In the genomic region with DNA sequence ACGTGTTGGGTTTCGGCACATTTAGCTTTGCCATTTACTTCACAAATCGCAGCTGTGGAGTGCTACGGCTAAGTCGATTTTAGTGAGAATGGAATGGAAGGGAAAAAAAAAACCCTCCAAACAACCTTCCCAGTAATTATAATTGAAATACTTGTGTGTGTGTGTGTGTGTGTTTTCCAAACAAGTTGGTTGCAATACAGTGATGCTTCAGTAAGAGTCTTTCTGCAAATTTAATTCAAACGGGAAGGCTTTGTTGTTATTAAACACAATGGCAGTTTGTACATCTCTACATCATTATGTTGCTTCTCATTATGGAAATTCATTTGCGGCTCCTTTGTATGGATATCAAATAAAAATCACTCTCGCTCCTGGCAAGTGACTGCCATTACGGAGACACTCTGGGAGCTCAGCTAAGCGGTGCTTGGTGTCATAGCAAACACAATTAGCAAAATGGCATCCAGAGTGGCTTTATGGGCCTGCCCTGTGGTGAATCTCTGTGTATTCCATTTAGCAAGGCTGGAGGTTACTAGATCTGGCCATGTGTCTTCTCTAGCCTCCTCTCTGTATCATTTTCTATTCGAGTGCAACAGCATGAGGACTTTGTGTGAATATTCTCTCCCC, we compare ENCODE assay signal across 28 mouse cellular contexts.
DNase-seq lines count a peak whose midpoint lies in the region; ATAC-seq lines count a peak whose summit lies in the region.
"Had no signal": no experiment of that assay in that cellular context is flagged by ENCODE, and none has a peak within 500 bp of the region (broad histone marks: within the 10 kb centered on the region; RNA-seq: fewer than 3 reads in every experiment).

No protein-coding gene starts in this region.

- intact Hi-C loops in left cerebral cortex, postnatal 10 days (cut with DNase I), result no loop called here

- peak; percentile 31 for DNase-seq in heart, adult 11 months
- DNase-seq in heart, postnatal 4 days, result no peak
- peak; percentile 51 for DNase-seq in forebrain, embryonic 14.5 days (ENCODE audit: low spot score)
- no peak for DNase-seq in left cerebral cortex, postnatal 10 days (ENCODE audit: extremely low spot score in 1 of 2, low spot score in 2 of 2)
- DNase-seq in natural killer cell, adult 2 months (ENCODE audit: low spot score in 2 of 2), result no peak
- DNase-seq: adrenal gland, postnatal 10 days; cerebellum, adult 11 months; cerebellum, adult 9-10 months; cerebellum, postnatal 36 days; gastrocnemius, postnatal 10 days; kidney, adult 18-20 months; kidney, postnatal 25 days; left cerebral cortex, postnatal 4 days; liver, embryonic 13.5 days; lung, adult 18-20 months; lung, postnatal 4 days; right cerebral cortex, postnatal 14 days; thymus, postnatal 4 days had no signal

- H3K4me3 ChIP-seq in midbrain, embryonic 15.5 days, result no peak overlapping the region
- no peak overlapping the region for H3K4me3 ChIP-seq in midbrain, embryonic 16.5 days (ENCODE audit: low read depth, low read length)
- no peak overlapping the region for H3K4me3 ChIP-seq in forebrain, embryonic 14.5 days (ENCODE audit: low read depth, low read length)
- H3K4me3 ChIP-seq in hindbrain, embryonic 16.5 days (ENCODE audit: low read length), result no peak overlapping the region
- H3K4me3 ChIP-seq: heart, embryonic 10.5 days; heart, embryonic 15.5 days; kidney, embryonic 15.5 days; liver, embryonic 13.5 days; megakaryocyte, embryonic 14.5 days had no signal

- 67% methylated on average over 11 of the region's 11 CpGs for WGBS in midbrain, embryonic 15.5 days
- WGBS in midbrain, embryonic 16.5 days, result 64% methylated on average over 11 of the region's 11 CpGs
- 65% methylated on average over 11 of the region's 11 CpGs for WGBS in forebrain, embryonic 14.5 days
- 55% methylated on average over 11 of the region's 11 CpGs for WGBS in hindbrain, embryonic 16.5 days

- H3K4me1 ChIP-seq in midbrain, embryonic 15.5 days, result 0 out of 2 replicates have a peak, but pooled peaks cover 2% of the 10 kb centered on the region
- 0 out of 2 replicates have a peak, but pooled peaks cover 3% of the 10 kb centered on the region for H3K4me1 ChIP-seq in midbrain, embryonic 16.5 days (ENCODE audit: control insufficient read depth, insufficient read depth, low read length)
- no peaks in the 10 kb centered on the region; the same call in 1 of the 2 replicates for H3K4me1 ChIP-seq in forebrain, embryonic 14.5 days (ENCODE audit: control insufficient read depth, insufficient read depth, low read length)
- no peaks in the 10 kb centered on the region for H3K4me1 ChIP-seq in hindbrain, embryonic 16.5 days (ENCODE audit: control insufficient read depth, insufficient read depth, low read depth, low read length)
- H3K4me1 ChIP-seq: heart, embryonic 10.5 days; heart, embryonic 15.5 days; kidney, embryonic 15.5 days; liver, embryonic 13.5 days had no signal

- H3K36me3 ChIP-seq in midbrain, embryonic 15.5 days (replicated peaks), result no peaks in the 10 kb centered on the region
- no peaks in the 10 kb centered on the region for H3K36me3 ChIP-seq in midbrain, embryonic 16.5 days (ENCODE audit: control insufficient read depth, insufficient read depth, low read length)
- no peaks in the 10 kb centered on the region for H3K36me3 ChIP-seq in forebrain, embryonic 14.5 days (ENCODE audit: control insufficient read depth, insufficient read depth, low read length)
- no peaks in the 10 kb centered on the region for H3K36me3 ChIP-seq in hindbrain, embryonic 16.5 days (ENCODE audit: control insufficient read depth, insufficient read depth, low read length)
- H3K36me3 ChIP-seq: heart, embryonic 10.5 days; heart, embryonic 15.5 days; kidney, embryonic 15.5 days; liver, embryonic 13.5 days had no signal

- H3K4me2 ChIP-seq in midbrain, embryonic 15.5 days, result no peak overlapping the region
- H3K4me2 ChIP-seq in midbrain, embryonic 16.5 days (ENCODE audit: low read length), result no peak overlapping the region
- no peak overlapping the region for H3K4me2 ChIP-seq in forebrain, embryonic 14.5 days (ENCODE audit: low read length)
- no peak overlapping the region for H3K4me2 ChIP-seq in hindbrain, embryonic 16.5 days (ENCODE audit: low read length)
- H3K4me2 ChIP-seq: heart, embryonic 15.5 days; kidney, embryonic 15.5 days; liver, embryonic 13.5 days had no signal

- H3K9ac ChIP-seq in midbrain, embryonic 15.5 days, result no peak overlapping the region
- H3K9ac ChIP-seq in midbrain, embryonic 16.5 days (ENCODE audit: low read depth, low read length), result no peak overlapping the region
- no peak overlapping the region for H3K9ac ChIP-seq in forebrain, embryonic 14.5 days (ENCODE audit: low read length)
- H3K9ac ChIP-seq in hindbrain, embryonic 16.5 days (ENCODE audit: low read depth, low read length), result no peak overlapping the region
- H3K9ac ChIP-seq: heart, embryonic 15.5 days; kidney, embryonic 15.5 days; liver, embryonic 13.5 days had no signal

- H3K9me3 ChIP-seq in midbrain, embryonic 15.5 days, result no peaks in the 10 kb centered on the region
- no peaks in the 10 kb centered on the region for H3K9me3 ChIP-seq in midbrain, embryonic 16.5 days (replicated peaks; ENCODE audit: control insufficient read depth, low read length, poor library complexity, severe bottlenecking)
- no peaks in the 10 kb centered on the region for H3K9me3 ChIP-seq in forebrain, embryonic 14.5 days (replicated peaks; ENCODE audit: control insufficient read depth, low read length)
- H3K9me3 ChIP-seq in hindbrain, embryonic 16.5 days (ENCODE audit: control insufficient read depth, low read length), result no peaks in the 10 kb centered on the region
- H3K9me3 ChIP-seq: heart, embryonic 10.5 days; heart, embryonic 15.5 days; kidney, embryonic 15.5 days; liver, embryonic 13.5 days; megakaryocyte, embryonic 14.5 days had no signal

- 0 out of 2 replicates have a peak overlapping the region, but pooled peaks have one; percentile 26 for H3K27ac ChIP-seq in midbrain, embryonic 15.5 days
- no peak overlapping the region for H3K27ac ChIP-seq in midbrain, embryonic 16.5 days (ENCODE audit: low read length)
- peak overlapping the region; percentile 36; the same call in 1 of the 2 replicates for H3K27ac ChIP-seq in forebrain, embryonic 14.5 days (ENCODE audit: low read depth, low read length)
- peak overlapping the region; percentile 34; the same call in 1 of the 2 replicates for H3K27ac ChIP-seq in hindbrain, embryonic 16.5 days (ENCODE audit: low read depth, low read length)
- H3K27ac ChIP-seq: heart, embryonic 10.5 days; heart, embryonic 15.5 days; kidney, embryonic 15.5 days; liver, embryonic 13.5 days had no signal

- ATAC-seq in midbrain, embryonic 15.5 days (replicated peaks), result no peak
- ATAC-seq in midbrain, embryonic 16.5 days, result no peak
- ATAC-seq in forebrain, embryonic 14.5 days, result no peak
- peak; percentile 79 for ATAC-seq in hindbrain, embryonic 16.5 days
- ATAC-seq: inflammation-experienced regulatory T-cells, adult 6 months; lung, postnatal 0 days; Patski had no signal

- no peaks in the 10 kb centered on the region for H3K27me3 ChIP-seq in midbrain, embryonic 15.5 days (replicated peaks)
- H3K27me3 ChIP-seq in midbrain, embryonic 16.5 days (ENCODE audit: control insufficient read depth, insufficient read depth, low read depth, low read length), result no peaks in the 10 kb centered on the region
- no peaks in the 10 kb centered on the region for H3K27me3 ChIP-seq in forebrain, embryonic 14.5 days (replicated peaks; ENCODE audit: control insufficient read depth, insufficient read depth, low read length)
- no peaks in the 10 kb centered on the region for H3K27me3 ChIP-seq in hindbrain, embryonic 16.5 days (replicated peaks; ENCODE audit: control insufficient read depth, insufficient read depth, low read length)
- H3K27me3 ChIP-seq: heart, embryonic 15.5 days; liver, embryonic 13.5 days had no signal

Comparison
In these comparisons a context has a peak if more than half of its experiments do, and no peak if none do; other contexts are left out.
1. DNase-seq: peak in heart, adult 11 months (single experiment) and forebrain, embryonic 14.5 days (single experiment); none in heart, postnatal 4 days (single experiment), left cerebral cortex, postnatal 10 days (0 of 2) and natural killer cell, adult 2 months (0 of 2).